Mouse (Mus musculus): ENCODE results near the gene Blvrb. TPM values are rescaled to one million over a fixed set of nuclear protein-coding genes. Genes with fewer than 3 reads are reported as not detected.
A peak's percentile ranks its signal among the peaks of the same experiment; 100 is the strongest.

The Blvrb gene
- polyA plus RNA-seq, 2 experiments: 673 to 1,114 TPM

GRCm38 (mm10) chr7:27467648-27468047 lies 19.9 kb downstream of the Blvrb start:
- no peak for ATAC-seq (ENCODE audit: insufficient read depth)
- WGBS (ENCODE audit: insufficient replicate concordance): 70% methylated on average over 4 of the region's 4 CpGs

GRCm38 (mm10) chr7:27471390-27472120 lies 23.8 kb downstream of the Blvrb start:
- DNase-seq (ENCODE audit: low read depth in 3 of 3, low spot score in 3 of 3) (no peak), ATAC-seq (ENCODE audit: insufficient read depth) (no peak)
- H3K4me1 ChIP-seq (replicated peaks; ENCODE audit: control insufficient read depth in 2 of 2, insufficient read depth in 2 of 2, low read length in 1 of 2): peaks cover 9 to 18% of the 10 kb centered on the region in 2 experiments; a peak in 3 of 4 replicates
- TF ChIP-seq CTCF (IDR thresholded peaks at IDR 0.05; ENCODE audit: low read depth) (no peak), EP300 (IDR thresholded peaks at IDR 0.05; ENCODE audit: low read depth) (no peak)
- no peaks in the 10 kb centered on the region for H3K27me3 ChIP-seq (ENCODE audit: control insufficient read depth, insufficient read depth, low read length)
- peak overlapping the region; percentile 94 for H3K27ac ChIP-seq
- peaks cover 14% of the 10 kb centered on the region for H3K36me3 ChIP-seq (replicated peaks; ENCODE audit: control insufficient read depth, insufficient read depth, low read depth)
- H3K9ac ChIP-seq (replicated peaks): no peak overlapping the region
- peak overlapping the region; percentile 74 for H3K4me2 ChIP-seq (ENCODE audit: low read depth)
- no peaks in the 10 kb centered on the region for H3K9me3 ChIP-seq (ENCODE audit: control insufficient read depth, low read length)
- WGBS (ENCODE audit: insufficient replicate concordance): 89% methylated on average over 11 of the region's 11 CpGs
- H3K4me3 ChIP-seq (ENCODE audit: insufficient read depth in 1 of 2, low read depth in 2 of 2, low read length in 2 of 2): 0 out of 4 replicates have a peak overlapping the region, but pooled peaks of 1 of the 2 experiments have one; percentile 8

More at GRCm38 (mm10) chr7:27467648-27468047, 19.9 kb downstream of the Blvrb start:
- Histone ChIP-seq H3K27ac (no peak overlapping the region), H3K4me2 (ENCODE audit: low read depth) (no peak overlapping the region), H3K9ac (replicated peaks) (no peak overlapping the region), H3K36me3 (replicated peaks; ENCODE audit: control insufficient read depth, insufficient read depth, low read depth) (peaks cover 47% of the 10 kb centered on the region), H3K4me3 (ENCODE audit: insufficient read depth in 1 of 2, low read depth in 2 of 2, low read length in 2 of 2) (no peak overlapping the region), H3K4me1 (replicated peaks; ENCODE audit: control insufficient read depth in 2 of 2, insufficient read depth in 2 of 2, low read length in 1 of 2) (peaks cover 6 to 7% of the 10 kb centered on the region in 2 experiments; a peak in 3 of 4 replicates), H3K27me3 (ENCODE audit: control insufficient read depth, insufficient read depth, low read length) (no peaks in the 10 kb centered on the region), H3K9me3 (ENCODE audit: control insufficient read depth, low read length) (no peaks in the 10 kb centered on the region)
- TF ChIP-seq EP300 (IDR thresholded peaks at IDR 0.05; ENCODE audit: low read depth) (no peak), CTCF (IDR thresholded peaks at IDR 0.05; ENCODE audit: low read depth) (0 out of 2 replicates have a peak, but pooled peaks have one; percentile 15)
- DNase-seq (ENCODE audit: low read depth in 3 of 3, low spot score in 3 of 3): no peak

GRCm38 (mm10) chr7:27472596-27472995 lies 24.8 kb downstream of the Blvrb start:
- no peaks in the 10 kb centered on the region for H3K27me3 ChIP-seq (ENCODE audit: control insufficient read depth, insufficient read depth, low read length)
- H3K4me3 ChIP-seq (ENCODE audit: insufficient read depth in 1 of 2, low read depth in 2 of 2, low read length in 2 of 2): peak overlapping the region; percentile 62 to 67
- no peak for DNase-seq (ENCODE audit: low read depth in 3 of 3, low spot score in 3 of 3)
- ATAC-seq (ENCODE audit: insufficient read depth): no peak
- H3K27ac ChIP-seq: peak overlapping the region; percentile 94
- WGBS (ENCODE audit: insufficient replicate concordance): 7% methylated on average over 7 of the region's 7 CpGs
- TF ChIP-seq EP300 (IDR thresholded peaks at IDR 0.05; ENCODE audit: low read depth): no peak
- TF ChIP-seq CTCF (IDR thresholded peaks at IDR 0.05; ENCODE audit: low read depth): no peak
- peak overlapping the region; percentile 74 for H3K4me2 ChIP-seq (ENCODE audit: low read depth)
- H3K36me3 ChIP-seq (replicated peaks; ENCODE audit: control insufficient read depth, insufficient read depth, low read depth): peaks cover 16% of the 10 kb centered on the region
- peak overlapping the region; percentile 82 for H3K9ac ChIP-seq (replicated peaks)
- H3K4me1 ChIP-seq (replicated peaks; ENCODE audit: control insufficient read depth in 2 of 2, insufficient read depth in 2 of 2, low read length in 1 of 2): peaks cover 9 to 18% of the 10 kb centered on the region in 2 experiments; a peak in 3 of 4 replicates
- no peaks in the 10 kb centered on the region for H3K9me3 ChIP-seq (ENCODE audit: control insufficient read depth, low read length)

- peak within 1 kb of the TSS; percentile 82 for H3K9ac ChIP-seq (replicated peaks)
- H3K4me1 ChIP-seq (replicated peaks; ENCODE audit: control insufficient read depth in 2 of 2, insufficient read depth in 2 of 2, low read length in 1 of 2): peaks cover 13 to 23% of the 10 kb centered on the region in 2 experiments
- under 1% methylated on average over 36 of the region's 36 CpGs for WGBS (ENCODE audit: insufficient replicate concordance)
- peaks cover 18% of the 10 kb centered on the region for H3K36me3 ChIP-seq (replicated peaks; ENCODE audit: control insufficient read depth, insufficient read depth, low read depth)
- H3K27me3 ChIP-seq (ENCODE audit: control insufficient read depth, insufficient read depth, low read length): no peaks in the 10 kb centered on the region
- peak; percentile 96 to 97 (median 96) for DNase-seq (ENCODE audit: low read depth in 3 of 3, low spot score in 3 of 3)
- H3K9me3 ChIP-seq (ENCODE audit: control insufficient read depth, low read length): no peaks in the 10 kb centered on the region
- peak within 1 kb of the TSS; percentile 94 for H3K27ac ChIP-seq
- TF ChIP-seq CTCF (IDR thresholded peaks at IDR 0.05; ENCODE audit: low read depth) (no peak), EP300 (IDR thresholded peaks at IDR 0.05; ENCODE audit: low read depth) (no peak)
- peak within 1 kb of the TSS; percentile 74 for H3K4me2 ChIP-seq (ENCODE audit: low read depth)
- peak; percentile 85 for ATAC-seq (ENCODE audit: insufficient read depth)
- H3K4me3 ChIP-seq (ENCODE audit: insufficient read depth in 1 of 2, low read depth in 2 of 2, low read length in 2 of 2): peak within 1 kb of the TSS; percentile 67 to 87
Measured at GRCm38 (mm10) chr7:27473156-27473834, 25.5 kb downstream of the Blvrb start, which contains the start of gene Sertad3. TSS of gene Sertad3 (plus strand) at chr7:27473768.
